Mouse (Mus musculus): ENCODE data around the gene Mogs. TPM values are rescaled to one million over a fixed set of nuclear protein-coding genes. Genes with fewer than 3 reads are reported as not detected.
A peak's percentile ranks its signal among the peaks of the same experiment; 100 is the strongest.

The Mogs gene
- total RNA-seq, 2 experiments from 2014 or later: 38.2 to 57.2 TPM

GRCm38 (mm10) chr6:83092416-83093127 lies 22.7 kb upstream of the Mogs start:
- no peak for DNase-seq (ENCODE audit: low spot score in 2 of 2)

GRCm38 (mm10) chr6:83095968-83096367 lies 19.3 kb upstream of the Mogs start:
- no peak for DNase-seq (ENCODE audit: low spot score in 2 of 2)

- peak in 1 of 2 experiments; percentile 43 for DNase-seq (ENCODE audit: low spot score in 2 of 2)
These were observed 16.9 kb upstream of the Mogs start for GRCm38 (mm10) chr6:83098411-83098810.

GRCm38 (mm10) chr6:83101316-83101687 lies 14.0 kb upstream of the Mogs start, which contains the start of the genes Ccdc142 and Gm42688:
Gene Ccdc142 (plus strand): TSS chr6:83101601.
Gene Gm42688 (plus strand): TSS chr6:83101617.
- peak; percentile 81 for DNase-seq (ENCODE audit: low spot score in 2 of 2)

- DNase-seq (ENCODE audit: low spot score in 2 of 2): peak; percentile 66
These were observed 13.4 kb upstream of the Mogs start for GRCm38 (mm10) chr6:83101688-83102556.

- no peak for DNase-seq (ENCODE audit: low spot score in 2 of 2)
These were observed 12.1 kb upstream of the Mogs start for GRCm38 (mm10) chr6:83103130-83103650.

- DNase-seq (ENCODE audit: low spot score in 2 of 2): no peak
These were observed 11.1 kb upstream of the Mogs start for GRCm38 (mm10) chr6:83104158-83104557.

GRCm38 (mm10) chr6:83107566-83108400 lies 7.5 kb upstream of the Mogs start:
- peak; percentile 79 to 80 for DNase-seq (ENCODE audit: low spot score in 2 of 2)

- DNase-seq (ENCODE audit: low spot score in 2 of 2): peak; percentile 81 to 83
These were observed 6.3 kb upstream of the Mogs start, which contains the start of gene Mrpl53 for GRCm38 (mm10) chr6:83108762-83109668. Gene Mrpl53 (plus strand): TSS chr6:83109040.

GRCm38 (mm10) chr6:83111510-83112136 lies 3.7 kb upstream of the Mogs start:
- no peak for DNase-seq (ENCODE audit: low spot score in 2 of 2)

GRCm38 (mm10) chr6:83115682-83116372 lies 531 bp downstream of the Mogs start:
- DNase-seq (ENCODE audit: low spot score in 2 of 2): no peak

- DNase-seq (ENCODE audit: low spot score in 2 of 2): no peak
These were observed 1.3 kb downstream of the Mogs start for GRCm38 (mm10) chr6:83116373-83117164.

- DNase-seq (ENCODE audit: low spot score in 2 of 2): no peak
These were observed 1.8 kb downstream of the Mogs start for GRCm38 (mm10) chr6:83117165-83117438.

GRCm38 (mm10) chr6:83117616-83118015 lies 2.3 kb downstream of the Mogs start:
- DNase-seq (ENCODE audit: low spot score in 2 of 2): no peak

- no peak for DNase-seq (ENCODE audit: low spot score in 2 of 2)
These were observed 3.1 kb downstream of the Mogs start for GRCm38 (mm10) chr6:83118369-83118768.

- DNase-seq (ENCODE audit: low spot score in 2 of 2): no peak
These were observed 3.8 kb downstream of the Mogs start for GRCm38 (mm10) chr6:83118825-83119733.

- peak in 1 of 2 experiments; percentile 29 for DNase-seq (ENCODE audit: low spot score in 2 of 2)
These were observed 4.4 kb downstream of the Mogs start for GRCm38 (mm10) chr6:83119734-83120051.

All from adrenal gland, adult 18-20 months (tissue).